Mouse (Mus musculus) small intestine, adult 2 months (tissue): ENCODE data around the gene Cacna1b. TPM values are rescaled to one million over a fixed set of nuclear protein-coding genes. Genes with fewer than 3 reads are reported as not detected.

Source experiments
- H3K27ac ChIP-seq: fragments of 200-500 bp; 2 replicates; pipeline ENCODE4 v1.5.1; 2012; ENCODE audit warnings: low read depth, low read length, control low read depth, inconsistent platforms; ENCODE audit not compliant: insufficient read depth
- H3K27me3 ChIP-seq: fragments of 200-500 bp; 2 replicates; pipeline ENCODE4 v1.6.1; 2012; ENCODE audit warnings: mild to moderate bottlenecking, moderate library complexity, low read length, inconsistent platforms; ENCODE audit not compliant: control insufficient read depth, insufficient read depth
- H3K36me3 ChIP-seq: fragments of 200-500 bp; 2 replicates; pipeline ENCODE4 v1.6.1; 2012; ENCODE audit warnings: mild to moderate bottlenecking, low read length, control low read depth, inconsistent platforms; ENCODE audit not compliant: control insufficient read depth, insufficient read depth
- H3K4me1 ChIP-seq: fragments of 200-500 bp; 2 replicates; pipeline ENCODE4 v1.6.1; 2012; ENCODE audit warnings: low read length, inconsistent platforms, mixed read lengths; ENCODE audit not compliant: control insufficient read depth, insufficient read depth, insufficient read length
- H3K4me3 ChIP-seq: fragments of 200-500 bp; 2 replicates; pipeline ENCODE4 v1.5.1; 2012; ENCODE audit warnings: low read depth, mild to moderate bottlenecking, control low read depth, inconsistent platforms, low read length, moderate library complexity
- CTCF ChIP-seq: fragments of 200-500 bp; IDR thresholded peaks from 2 replicates; pipeline ENCODE4 v1.5.1; 2012; ENCODE audit warnings: low read depth, mild to moderate bottlenecking, control low read depth, inconsistent platforms, low read length, moderate library complexity, mixed read lengths; ENCODE audit not compliant: insufficient replicate concordance, insufficient read length; ENCODE audit errors: extremely low read depth
- POLR2A ChIP-seq: fragments of 200-500 bp; IDR thresholded peaks from 2 replicates; pipeline ENCODE4 v1.6.1; 2012; ENCODE audit warnings: low read depth, mild to moderate bottlenecking, control low read depth, inconsistent platforms, low read length, moderate library complexity
- WGBS: fragments of 180-500 bp; shearing (Covaris S2); methylation state at CpG from one replicate; pipeline ENCODE4 v1.1.7; 2018; 5-methylcytosine and 5-hydroxymethylcytosine counted together
- polyA plus RNA-seq: library from polyadenylated mRNA; depleted of rRNA; stranded (reverse); fragments of >200 nt; gene quantifications from 2 replicates; pipeline ENCODE4 v1.2.3, GENCODE M21; 2012

Cacna1b gene
- polyA plus RNA-seq, 1 experiment, result 4.9 TPM

DNA sequence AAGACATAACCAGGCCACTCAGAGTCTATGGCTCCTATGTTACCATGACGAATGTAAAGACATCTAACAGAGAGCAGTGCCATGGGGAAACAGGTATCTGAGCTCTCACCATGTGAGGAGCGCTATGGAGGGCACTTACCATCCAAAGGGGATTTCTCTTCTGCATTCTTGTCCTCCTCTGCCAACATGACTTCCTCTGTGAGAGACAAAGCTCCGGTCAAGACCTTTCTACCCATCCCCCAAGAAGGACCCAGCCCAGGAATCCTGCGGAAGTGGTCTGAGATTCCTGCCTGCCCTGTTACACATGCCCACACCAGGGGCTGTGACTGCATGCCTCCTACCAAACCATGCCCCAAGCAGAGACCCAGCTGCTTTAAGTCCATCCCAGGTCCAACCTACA is 44.0 kb downstream of the Cacna1b start:
- H3K27me3 ChIP-seq, result no peaks in the 10 kb centered on the region
- no peaks in the 10 kb centered on the region; the same call in 1 of the 2 replicates for H3K4me1 ChIP-seq
- H3K36me3 ChIP-seq, result no peaks in the 10 kb centered on the region
- TF ChIP-seq CTCF, result no peak
- no peak for TF ChIP-seq POLR2A
- H3K4me3 ChIP-seq, result no peak overlapping the region
- WGBS, result 83% methylated on average over 4 of the region's 4 CpGs
- no peak overlapping the region for H3K27ac ChIP-seq

DNA sequence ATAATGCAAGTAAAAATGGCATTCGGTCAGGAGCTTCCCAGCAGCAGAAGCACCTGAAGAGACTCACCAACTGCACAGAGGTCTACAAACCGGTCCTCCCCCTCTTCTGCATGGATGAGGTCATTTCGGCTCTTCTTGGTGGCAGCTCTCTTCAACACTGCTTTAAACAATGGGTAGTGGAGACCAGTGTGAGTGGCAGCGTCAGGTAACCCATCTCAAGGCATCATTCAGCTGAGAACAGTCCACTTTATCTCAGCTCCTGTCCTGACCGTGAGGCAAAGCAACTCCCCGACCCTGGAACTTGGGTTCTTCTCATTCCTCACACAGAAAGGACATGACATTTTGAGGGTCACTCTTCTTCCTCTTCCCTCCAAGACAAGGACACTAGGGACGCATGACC is 45.0 kb downstream of the Cacna1b start:
- Histone ChIP-seq H3K4me1 (no peaks in the 10 kb centered on the region; the same call in 1 of the 2 replicates), H3K27me3 (no peaks in the 10 kb centered on the region), H3K4me3 (no peak overlapping the region), H3K27ac (no peak overlapping the region), H3K36me3 (no peaks in the 10 kb centered on the region)
- no peak for TF ChIP-seq POLR2A
- 75% methylated on average over 7 of the region's 7 CpGs for WGBS

- TF ChIP-seq CTCF (no peak), POLR2A (no peak)
- H3K4me3 ChIP-seq, result no peak overlapping the region
- no peaks in the 10 kb centered on the region; the same call in 1 of the 2 replicates for H3K4me1 ChIP-seq
- H3K27me3 ChIP-seq, result no peaks in the 10 kb centered on the region
- no peaks in the 10 kb centered on the region for H3K36me3 ChIP-seq
- WGBS, result 86% methylated on average over 4 of the region's 4 CpGs
- H3K27ac ChIP-seq, result no peak overlapping the region
These were observed 45.5 kb downstream of the Cacna1b start for GRCm38 (mm10) chr2:24717461-24717860.

GRCm38 (mm10) chr2:24705929-24706328 is 57.0 kb downstream of the Cacna1b start:
- no peak overlapping the region for H3K27ac ChIP-seq
- no peaks in the 10 kb centered on the region for H3K4me1 ChIP-seq
- TF ChIP-seq POLR2A, result no peak
- no peak for TF ChIP-seq CTCF
- no peaks in the 10 kb centered on the region for H3K27me3 ChIP-seq
- H3K4me3 ChIP-seq, result no peak overlapping the region
- 75% methylated on average over 10 of the region's 10 CpGs for WGBS
- no peaks in the 10 kb centered on the region for H3K36me3 ChIP-seq

DNA sequence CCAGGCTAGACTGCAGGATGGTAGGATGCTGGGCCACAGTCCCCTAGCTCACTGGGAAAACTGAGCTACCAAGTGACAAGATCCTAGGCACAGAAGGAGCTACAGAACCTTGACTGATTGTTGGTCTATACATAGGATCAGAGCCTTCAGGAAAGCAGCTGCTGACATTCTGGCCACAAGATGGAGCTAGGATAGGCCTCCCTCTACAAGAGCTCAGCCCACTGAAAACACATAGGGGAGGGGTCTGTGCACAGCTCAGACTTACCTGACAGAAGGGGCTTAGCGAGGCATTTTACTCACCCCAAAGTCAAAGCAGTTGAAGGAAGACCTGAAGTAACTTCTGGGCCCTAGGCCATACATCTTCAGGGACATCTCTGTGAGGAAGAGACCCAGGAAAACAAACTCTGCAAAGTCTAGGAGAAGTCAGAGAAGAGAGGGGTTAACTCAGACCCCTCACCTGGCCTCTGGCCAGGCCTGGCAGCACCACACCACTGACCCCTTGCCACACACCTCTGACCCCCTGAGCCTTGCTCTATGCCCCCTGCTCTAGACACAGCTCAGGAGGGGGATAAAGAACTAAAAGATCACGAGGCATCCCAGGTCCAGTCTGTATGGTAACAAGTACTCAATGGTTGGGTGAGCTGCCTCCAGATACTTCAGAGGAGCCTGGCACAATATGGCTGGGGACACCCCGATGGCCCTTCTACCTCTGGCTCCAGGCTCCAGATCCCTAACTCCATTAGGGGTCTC is 60.6 kb downstream of the Cacna1b start:
- Histone ChIP-seq H3K27me3 (no peaks in the 10 kb centered on the region), H3K4me1 (no peaks in the 10 kb centered on the region), H3K4me3 (no peak overlapping the region), H3K27ac (no peak overlapping the region), H3K36me3 (no peaks in the 10 kb centered on the region)
- TF ChIP-seq CTCF (no peak), POLR2A (no peak)
- WGBS, result 79% methylated on average over 3 of the region's 3 CpGs

GRCm38 (mm10) chr2:24697281-24697980 is 65.5 kb downstream of the Cacna1b start:
- TF ChIP-seq POLR2A (no peak), CTCF (no peak)
- no peak overlapping the region for H3K27ac ChIP-seq
- H3K4me1 ChIP-seq, result no peaks in the 10 kb centered on the region
- H3K4me3 ChIP-seq, result no peak overlapping the region
- no peaks in the 10 kb centered on the region for H3K27me3 ChIP-seq
- H3K36me3 ChIP-seq, result no peaks in the 10 kb centered on the region
- 80% methylated on average over 8 of the region's 8 CpGs for WGBS

DNA sequence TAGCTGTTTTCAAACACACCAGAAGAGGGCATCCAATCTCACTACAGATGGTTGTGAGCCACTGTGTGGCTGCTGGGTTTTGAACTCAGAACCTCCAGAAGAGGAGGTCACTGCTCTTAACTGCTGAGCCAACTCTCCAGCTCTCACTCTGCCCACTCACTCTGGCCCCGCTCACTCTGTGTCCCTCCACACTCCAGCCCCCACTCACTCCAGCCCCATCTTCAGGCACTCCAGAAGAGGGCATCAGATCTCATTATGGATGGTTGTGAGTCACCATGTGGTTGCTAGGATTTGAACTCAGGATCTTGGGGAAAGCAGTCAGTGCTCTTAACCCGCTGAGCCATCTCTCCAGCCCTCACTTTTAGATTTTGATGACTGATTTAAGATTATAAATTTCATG is 70.6 kb downstream of the Cacna1b start:
- H3K4me3 ChIP-seq, result no peak overlapping the region
- H3K4me1 ChIP-seq, result no peaks in the 10 kb centered on the region
- no peaks in the 10 kb centered on the region for H3K36me3 ChIP-seq
- no peak overlapping the region for H3K27ac ChIP-seq
- H3K27me3 ChIP-seq, result no peaks in the 10 kb centered on the region
- WGBS, result 99% methylated on average over 2 of the region's 2 CpGs
- TF ChIP-seq CTCF (no peak), POLR2A (no peak)

- TF ChIP-seq POLR2A (no peak), CTCF (no peak)
- Histone ChIP-seq H3K36me3 (no peaks in the 10 kb centered on the region), H3K27ac (no peak overlapping the region), H3K4me1 (no peaks in the 10 kb centered on the region), H3K27me3 (no peaks in the 10 kb centered on the region), H3K4me3 (no peak overlapping the region)
- WGBS, result 92% methylated on average over 2 of the region's 2 CpGs
These were observed 72.6 kb downstream of the Cacna1b start for GRCm38 (mm10) chr2:24690356-24690755.
